Mouse (Mus musculus) erythroblast, embryonic 14.5 days (primary cell): Measurements from ENCODE around the gene Ncoa4.

Experiments used
- GATA1 ChIP-seq: IDR thresholded peaks from 2 replicates; pipeline ENCODE4 v1.6.1; 2012; ENCODE audit warnings: low read length, inconsistent platforms, mixed read lengths
- TAL1 ChIP-seq: IDR thresholded peaks from 3 replicates; pipeline ENCODE4 v1.6.1; 2012; ENCODE audit warnings: low read length, inconsistent platforms, mixed read lengths

DNA sequence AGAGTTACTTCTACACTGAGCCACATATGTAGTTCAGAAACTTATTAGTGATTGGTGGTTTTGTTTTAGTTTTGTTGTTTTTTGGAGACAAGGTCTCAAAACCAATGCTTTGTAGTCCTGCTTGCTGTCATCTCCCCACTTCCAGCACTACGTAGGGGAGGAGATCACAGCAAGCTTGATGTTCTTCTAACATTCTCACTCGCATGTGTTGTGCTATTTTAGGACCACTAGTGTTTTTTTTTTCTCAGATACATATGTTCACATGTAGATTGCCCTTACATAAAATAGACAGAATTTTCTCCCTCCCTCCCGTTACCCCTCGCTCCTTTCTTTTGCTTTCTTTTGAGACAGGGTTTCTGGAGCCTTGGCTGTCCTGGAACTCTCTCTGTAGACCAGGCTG is 10.5 kb downstream of the Ncoa4 start:
- TF ChIP-seq TAL1, result no peak
- no peak for TF ChIP-seq GATA1
